Mouse (Mus musculus) testis, postnatal 10 days (tissue): ENCODE results near the gene Dkk3.
"Not testable (repeated sequence)": the region's sequence is repeated elsewhere in the genome, so short reads cannot be mapped to it uniquely, and the experiment has no call there.

Source experiments
- DNase-seq: peaks from one replicate; pipeline ENCODE4 v3.0.0; 2021; ENCODE audit warnings: low spot score

The Dkk3 gene

GRCm38 (mm10) chr7:112129851-112130250 is 29.0 kb downstream of the Dkk3 start:
- no peak for DNase-seq

DNA sequence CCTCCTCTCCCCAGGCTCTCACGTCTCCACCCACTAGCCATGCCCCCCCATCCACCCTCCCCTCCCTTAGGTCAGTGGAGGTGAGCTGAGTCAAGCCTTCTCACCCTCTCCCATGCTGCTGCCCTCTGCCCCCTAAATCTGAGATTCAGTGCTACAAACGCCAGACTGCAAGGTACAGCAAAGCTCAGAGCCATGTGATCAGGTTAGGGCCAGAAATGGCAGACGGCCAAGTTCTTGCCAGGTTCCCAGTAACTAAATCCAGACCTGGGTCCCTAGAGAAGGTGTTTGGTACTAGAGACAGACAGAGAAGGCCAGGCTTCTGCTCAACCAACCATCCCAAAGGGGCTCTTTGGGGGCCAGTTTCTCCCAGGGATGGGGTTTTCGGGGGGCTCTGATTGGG is 30.0 kb downstream of the Dkk3 start:
- no peak for DNase-seq

DNA sequence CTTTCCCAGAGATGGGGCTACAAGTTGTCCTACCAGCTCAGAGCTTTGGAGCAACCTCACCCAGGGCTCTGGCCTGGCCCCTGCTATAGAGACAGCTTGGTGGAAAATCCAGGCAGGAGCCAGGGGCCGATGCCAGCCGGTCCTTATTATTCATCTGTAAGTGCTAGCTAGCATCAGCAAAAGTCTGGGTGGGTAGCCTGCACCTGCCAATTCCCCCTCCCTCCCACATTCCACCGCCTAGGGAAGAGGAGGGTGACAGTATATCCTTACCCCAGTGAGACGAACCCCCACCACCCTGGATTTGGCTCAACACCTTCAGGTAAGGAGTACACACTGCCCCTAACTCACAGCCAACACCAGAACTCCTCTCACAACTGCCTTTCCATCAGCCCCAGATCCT is 30.9 kb downstream of the Dkk3 start:
- peak; percentile 40 for DNase-seq

DNA sequence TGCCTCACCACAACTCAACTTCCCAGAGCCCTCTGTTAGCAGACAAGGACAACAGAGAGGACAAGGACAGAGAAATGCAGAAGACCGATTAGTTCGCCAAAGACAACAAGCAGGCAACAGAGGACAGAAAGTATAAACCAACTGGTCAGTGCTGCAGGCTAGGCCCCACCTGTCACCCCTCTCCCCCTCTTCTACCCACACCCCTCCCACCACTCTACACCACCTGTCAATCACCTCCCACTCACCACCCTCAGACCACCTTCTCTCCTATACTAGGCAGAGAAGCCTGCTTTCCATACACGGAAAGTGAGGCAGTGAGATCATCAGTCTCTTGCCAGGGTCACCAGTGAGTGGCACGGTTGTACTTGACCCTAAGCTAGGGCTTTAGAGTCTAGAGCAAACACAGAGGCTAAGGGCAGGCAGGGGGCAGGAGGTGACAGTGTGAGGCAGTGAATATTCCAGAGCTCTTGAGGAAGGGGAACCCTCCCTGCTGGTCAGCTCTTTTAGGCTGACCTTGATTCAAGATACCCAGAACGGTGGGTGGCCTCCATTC is 31.7 kb downstream of the Dkk3 start:
- no peak for DNase-seq

- DNase-seq: no peak
These were observed 33.1 kb downstream of the Dkk3 start for GRCm38 (mm10) chr7:112125625-112126260.

- no peak for DNase-seq
These were observed 35.2 kb downstream of the Dkk3 start for GRCm38 (mm10) chr7:112123612-112124011.

DNA sequence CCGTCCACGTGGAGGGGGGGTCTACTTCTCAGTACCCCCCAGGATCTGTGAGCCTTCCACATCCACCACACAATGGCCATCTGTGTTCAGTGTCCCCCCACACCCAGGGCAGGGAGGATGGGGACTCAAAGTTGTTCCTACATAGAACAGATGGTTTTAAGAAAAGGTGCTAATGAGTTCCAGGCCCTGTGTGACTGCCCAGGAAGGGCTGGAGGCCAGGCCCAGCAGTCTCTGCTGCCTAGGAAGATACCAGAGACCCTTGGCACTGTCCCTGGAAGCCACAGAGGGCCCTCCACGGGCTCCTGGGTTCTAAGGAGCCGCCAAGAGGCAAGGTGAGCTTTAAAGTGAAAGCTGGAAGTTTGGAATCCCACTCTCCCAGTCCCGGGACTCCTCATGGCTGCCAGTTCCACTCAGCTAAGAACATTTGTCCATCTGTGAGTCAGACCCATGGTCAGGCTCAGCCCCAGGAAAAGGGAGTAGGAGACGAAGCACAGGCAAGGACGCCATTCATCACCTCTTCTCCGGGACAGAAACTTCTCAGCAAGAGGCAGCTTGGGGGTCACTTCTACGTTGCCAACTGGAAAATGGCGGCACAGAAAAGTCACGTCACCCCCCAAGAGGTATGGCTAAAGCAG is 36.9 kb downstream of the Dkk3 start:
- no peak for DNase-seq

DNA sequence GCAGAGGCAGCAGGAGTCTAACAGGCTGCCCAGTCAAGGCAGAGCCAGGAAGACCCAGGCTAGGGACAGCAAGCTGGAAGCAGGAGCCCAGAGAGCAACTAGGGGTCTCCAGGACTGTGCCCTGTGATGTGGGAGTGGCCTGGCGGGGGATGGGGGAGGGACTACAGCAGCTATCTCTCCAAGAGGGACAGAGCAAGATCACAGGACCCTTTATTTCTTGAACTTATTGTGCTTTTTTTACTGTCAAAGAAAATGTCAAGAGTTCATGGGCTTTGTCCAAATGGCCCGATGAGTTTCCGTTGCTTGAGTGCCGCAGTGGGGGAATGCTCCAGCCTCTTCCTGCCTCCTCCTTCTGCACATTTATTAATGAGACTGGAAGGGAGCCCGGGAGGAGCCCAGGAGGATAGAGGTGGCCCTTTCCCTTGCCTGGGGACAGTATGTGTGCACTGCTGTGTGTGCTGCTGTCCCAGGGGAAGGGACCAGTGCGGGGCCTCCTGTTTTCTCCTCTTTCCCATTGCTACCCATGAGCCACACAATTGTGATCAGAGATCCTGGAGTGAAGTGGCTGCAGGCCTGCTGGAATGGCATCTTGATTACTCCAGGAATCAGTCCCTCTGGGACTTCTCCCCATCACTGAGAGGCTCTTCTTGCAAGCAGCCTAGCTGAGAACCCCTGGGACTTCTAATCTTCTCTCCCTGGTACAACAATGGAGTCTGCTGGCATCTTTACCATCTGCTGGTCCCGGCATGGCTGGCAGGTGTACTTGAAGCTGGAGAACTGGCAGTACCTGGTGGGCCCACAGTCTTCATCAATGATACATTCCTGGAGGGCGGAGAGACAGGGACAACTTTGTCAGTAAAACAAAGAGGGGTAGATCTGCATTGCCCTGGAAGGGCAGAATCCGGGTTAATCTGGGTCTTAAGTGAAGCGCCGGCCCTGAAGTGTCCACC is 37.7 kb downstream of the Dkk3 start:
- no peak for DNase-seq

DNA sequence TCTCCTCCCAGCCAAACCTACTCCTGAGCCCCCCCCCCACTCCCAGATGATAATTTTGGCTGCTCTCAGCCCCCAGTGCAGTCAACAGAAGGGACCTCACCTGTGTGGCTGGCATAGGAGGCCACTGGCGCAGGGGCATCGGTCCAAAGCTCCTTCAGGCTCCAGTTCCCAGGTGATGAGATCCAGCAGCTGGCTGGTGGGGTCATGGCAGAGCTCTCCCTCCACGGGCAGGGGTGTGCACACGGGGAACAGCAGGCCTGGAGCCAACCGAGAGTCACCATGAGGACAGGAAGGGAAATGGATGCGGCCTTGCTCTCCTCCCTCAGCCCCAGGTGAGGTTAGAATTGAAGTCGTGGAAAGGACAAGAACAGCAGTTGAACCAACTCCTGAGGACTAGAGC is 39.6 kb downstream of the Dkk3 start:
- DNase-seq: no peak

DNA sequence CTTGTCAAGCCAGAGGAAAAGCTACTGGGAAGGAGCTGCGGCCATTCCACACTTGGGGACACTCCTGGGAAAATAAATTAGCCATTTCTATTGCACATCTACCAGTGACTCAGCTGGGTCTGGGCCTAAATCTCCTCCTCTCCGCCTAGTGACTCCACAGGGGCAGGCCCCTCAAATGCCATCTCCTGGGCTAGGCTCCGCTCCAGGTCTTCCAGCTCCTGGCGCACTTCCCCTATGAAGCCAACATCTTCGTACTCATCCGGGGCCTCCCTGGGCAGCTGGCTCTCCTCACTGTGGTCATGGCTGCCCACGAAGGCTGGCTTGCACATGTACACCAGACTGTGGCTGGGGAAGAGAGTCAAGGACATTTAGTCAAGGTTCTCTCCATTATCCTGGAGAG is 40.8 kb downstream of the Dkk3 start:
- DNase-seq: no peak

DNA sequence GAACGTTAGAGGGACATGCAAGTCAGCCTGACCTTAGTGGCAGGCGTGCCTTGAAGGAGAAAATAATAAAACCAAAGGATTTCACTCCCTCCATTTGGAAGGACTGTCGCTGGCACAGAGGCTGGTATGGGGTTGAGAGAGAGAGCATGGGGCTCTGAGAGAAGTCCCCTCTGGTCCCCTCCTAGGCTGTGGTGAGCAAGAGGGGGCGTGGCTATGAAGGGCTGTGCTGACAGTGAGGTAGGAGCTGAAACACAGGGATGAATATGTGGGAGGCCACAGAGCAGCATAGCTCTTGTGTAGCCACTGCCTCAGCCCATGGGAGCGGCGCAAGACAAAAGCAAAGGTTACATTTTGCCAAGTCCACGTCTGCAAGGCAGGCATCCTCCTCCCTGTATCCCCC is 41.4 kb downstream of the Dkk3 start:
- DNase-seq: no peak

DNA sequence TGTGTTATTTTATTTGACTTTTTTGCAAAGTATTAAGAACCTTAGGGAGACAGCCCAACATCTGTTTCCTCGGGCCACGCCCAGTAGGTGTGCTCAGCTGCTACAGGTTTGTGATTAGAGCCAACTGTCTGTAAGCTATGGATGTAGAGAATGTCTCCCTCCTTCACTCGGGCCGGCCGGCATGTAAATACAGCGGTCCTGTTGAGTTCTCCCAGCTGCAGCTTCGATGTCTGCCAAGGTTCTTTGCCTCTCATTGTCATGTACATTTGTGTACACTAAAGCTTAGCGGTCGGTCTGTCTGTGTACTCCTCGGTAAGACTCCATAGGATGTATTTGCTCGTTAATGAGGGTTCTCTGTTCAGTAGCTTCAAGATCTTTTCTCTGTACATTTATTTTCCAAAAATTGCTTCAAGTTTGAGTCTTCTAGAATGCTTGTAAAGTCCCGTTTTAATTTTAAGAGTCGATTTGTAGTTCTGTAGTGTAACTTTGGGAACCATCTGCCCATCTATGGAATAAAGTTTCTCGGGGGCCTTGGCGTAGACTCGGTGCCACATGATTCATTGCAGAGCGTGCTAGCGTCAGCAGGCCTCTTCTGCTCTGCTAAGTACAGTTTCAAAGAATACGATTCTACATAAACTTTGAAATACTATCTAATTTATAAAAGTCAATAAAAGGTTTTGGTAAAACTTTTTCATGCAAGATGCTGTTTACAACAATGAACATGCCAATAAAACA is 48.1 kb downstream of the Dkk3 start:
- DNase-seq: no peak

- no peak for DNase-seq
These were observed 50.1 kb downstream of the Dkk3 start for GRCm38 (mm10) chr7:112108757-112109156.

DNA sequence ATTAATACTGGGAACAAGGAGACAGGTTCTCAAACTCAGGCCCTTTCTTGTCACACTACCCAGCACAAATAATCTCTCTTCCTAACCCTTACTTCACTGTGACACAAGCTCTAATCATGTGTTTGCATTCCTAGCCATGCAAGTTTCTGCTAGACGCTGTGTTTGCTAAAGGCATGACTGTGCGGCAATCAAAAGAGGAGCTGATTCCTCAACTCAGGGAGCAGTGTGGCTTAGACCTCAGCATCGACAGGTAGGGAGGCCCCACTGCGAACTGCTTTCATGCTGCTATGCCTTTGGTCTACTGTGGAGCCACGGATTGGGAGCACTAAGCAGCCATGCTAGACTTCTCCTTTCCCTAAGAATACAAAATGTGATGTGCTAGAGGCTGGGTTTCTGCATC is 55.0 kb downstream of the Dkk3 start:
- no peak for DNase-seq

DNA sequence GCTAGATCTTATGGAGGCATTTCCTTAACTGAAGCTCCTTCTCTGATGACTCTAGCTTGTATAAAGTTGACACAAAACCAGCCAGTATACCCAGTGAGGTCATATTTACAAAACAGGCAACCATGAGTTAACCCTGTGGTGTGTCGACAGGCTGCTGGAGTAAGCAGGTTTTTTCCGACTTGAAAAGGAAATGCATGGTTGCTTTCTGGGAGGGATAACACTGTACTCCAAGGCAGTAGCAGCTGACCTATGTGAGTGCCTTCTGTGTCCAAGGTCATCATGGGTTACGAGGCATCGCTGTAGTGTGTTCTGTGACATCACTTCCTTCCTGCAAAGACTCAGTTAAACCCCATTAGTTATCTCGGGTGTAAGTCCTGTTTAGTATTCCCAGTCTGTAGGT is 55.9 kb downstream of the Dkk3 start:
- DNase-seq: no peak

- no peak for DNase-seq
These were observed 58.0 kb downstream of the Dkk3 start for GRCm38 (mm10) chr7:112100887-112101286.

GRCm38 (mm10) chr7:112094923-112095322 is 63.9 kb downstream of the Dkk3 start:
- DNase-seq: not testable (repeated sequence)

DNA sequence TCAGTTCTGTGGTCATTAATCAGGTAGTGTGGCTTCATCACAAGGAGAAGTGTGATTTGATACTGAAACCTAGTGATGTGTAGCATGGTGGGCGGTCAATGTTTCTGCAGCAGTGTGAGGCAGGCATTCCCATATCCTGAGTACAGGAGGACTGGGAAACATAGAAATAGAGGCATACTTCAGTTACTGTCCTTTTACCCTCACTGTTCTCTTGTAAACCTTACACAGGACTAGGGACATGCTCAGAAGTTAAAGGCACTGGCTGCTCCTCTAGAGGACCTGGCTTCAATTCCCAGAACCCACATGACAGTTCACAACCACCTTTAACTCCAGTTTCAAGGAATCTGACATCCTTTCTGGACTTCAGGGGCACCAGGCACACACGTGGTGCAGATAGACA is 72.7 kb downstream of the Dkk3 start:
- DNase-seq: no peak

DNA sequence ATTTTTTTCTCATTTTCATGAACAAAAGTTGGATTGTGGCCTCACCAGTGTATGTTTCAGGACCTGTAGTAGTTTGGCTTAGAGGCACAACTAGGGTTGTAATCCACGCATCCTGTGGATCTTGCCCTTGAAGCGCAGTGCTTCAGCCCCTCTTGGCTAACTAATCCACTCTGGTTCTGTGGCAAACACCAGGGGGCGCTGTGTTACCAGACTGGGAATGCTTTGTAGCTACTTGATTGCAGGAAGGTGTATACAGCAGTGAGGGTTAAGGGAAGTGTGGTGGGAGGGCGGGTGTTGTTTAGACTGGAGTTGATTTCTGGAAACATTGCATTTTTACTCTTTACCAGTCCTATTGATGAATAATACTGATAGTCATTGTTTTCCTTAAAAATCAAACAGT is 73.8 kb downstream of the Dkk3 start:
- DNase-seq: peak; percentile 94

GRCm38 (mm10) chr7:112084222-112084621 is 74.6 kb downstream of the Dkk3 start:
- no peak for DNase-seq

GRCm38 (mm10) chr7:112082636-112083035 is 76.2 kb downstream of the Dkk3 start:
- no peak for DNase-seq

DNA sequence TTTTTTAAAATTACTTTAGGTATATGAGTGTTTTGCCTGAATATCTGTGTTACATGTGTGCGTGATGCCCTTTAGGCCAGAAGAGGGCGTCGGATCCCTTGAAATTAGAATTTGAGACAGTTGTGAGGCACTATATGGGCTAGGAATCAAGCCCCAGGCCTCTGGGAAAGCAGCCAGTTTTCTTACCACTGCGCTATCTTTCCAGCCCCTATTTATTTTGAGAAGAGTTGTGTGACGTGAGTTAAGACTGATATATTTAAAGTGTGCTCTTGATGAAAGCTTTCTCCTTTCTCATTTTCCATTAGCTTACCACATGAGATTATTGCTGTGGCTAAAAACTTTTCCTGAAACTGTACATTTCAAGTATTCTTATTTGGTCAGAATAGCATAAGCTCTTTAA is 84.0 kb downstream of the Dkk3 start:
- no peak for DNase-seq
